20 mouse cellular contexts compared by ENCODE assay signal in the genomic region with DNA sequence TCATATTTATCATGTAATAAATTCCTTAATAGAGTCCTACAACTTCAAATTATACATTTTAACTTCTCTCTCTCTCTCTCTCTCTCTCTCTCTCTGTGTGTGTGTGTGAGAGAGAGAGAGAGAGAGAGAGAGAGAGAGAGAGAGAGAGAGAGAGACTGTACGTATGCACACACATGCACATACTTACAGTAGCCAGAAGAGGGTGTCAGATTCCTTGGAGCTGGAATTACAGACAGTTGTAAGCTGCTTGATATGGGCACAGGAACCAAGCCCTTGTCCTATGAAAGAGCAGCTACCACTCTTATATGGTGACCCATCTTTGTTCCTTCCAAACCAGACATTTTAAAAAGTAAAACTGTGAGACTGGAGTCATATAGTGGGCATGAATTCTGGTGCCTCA.
"Had no signal": no experiment of that assay in that cellular context is flagged by ENCODE, and none has a peak within 500 bp of the region (broad histone marks: within the 10 kb centered on the region; RNA-seq: fewer than 3 reads in every experiment).

No protein-coding gene starts in this region.

- H3K4me3 ChIP-seq: kidney, embryonic 15.5 days; left cerebral cortex, adult 2 months; limb, embryonic 13.5 days; liver, embryonic 12.5 days; liver, embryonic 15.5 days; lung, embryonic 15.5 days; midbrain, embryonic 15.5 days; myocyte; neural tube, embryonic 13.5 days had no signal

- H3K4me1 ChIP-seq: liver, embryonic 12.5 days; liver, embryonic 15.5 days; lung, embryonic 15.5 days had no signal

- H3K36me3 ChIP-seq: limb, embryonic 13.5 days; liver, embryonic 12.5 days; liver, embryonic 15.5 days; lung, embryonic 15.5 days; midbrain, embryonic 15.5 days; neural tube, embryonic 13.5 days had no signal

- H3K9ac ChIP-seq: kidney, embryonic 15.5 days; limb, embryonic 13.5 days; liver, embryonic 12.5 days; liver, embryonic 15.5 days; lung, embryonic 15.5 days; midbrain, embryonic 15.5 days; neural tube, embryonic 13.5 days had no signal

- H3K27ac ChIP-seq: kidney, embryonic 15.5 days; left cerebral cortex, adult 2 months; limb, embryonic 13.5 days; liver, embryonic 12.5 days; liver, embryonic 15.5 days; lung, embryonic 15.5 days; midbrain, embryonic 15.5 days; neural tube, embryonic 13.5 days had no signal

- DNase-seq: kidney, postnatal 10 days; kidney, postnatal 36 days; layer of hippocampus, postnatal 36 days; left cerebral cortex, postnatal 4 days; liver; lung, adult 18-20 months; lung, postnatal 10 days; lung, postnatal 36 days; thymus, adult 18-20 months; thymus, postnatal 36 days had no signal

- ATAC-seq: liver, embryonic 12.5 days; midbrain, embryonic 15.5 days had no signal

- H3K9me3 ChIP-seq: kidney, embryonic 15.5 days; liver, embryonic 12.5 days; liver, embryonic 15.5 days; lung, embryonic 15.5 days; neural tube, embryonic 13.5 days had no signal

- H3K27me3 ChIP-seq: kidney, embryonic 15.5 days; limb, embryonic 13.5 days; liver, embryonic 12.5 days; liver, embryonic 15.5 days; lung, embryonic 15.5 days had no signal

- H3K4me2 ChIP-seq: kidney, embryonic 15.5 days; limb, embryonic 13.5 days; liver, embryonic 12.5 days; liver, embryonic 15.5 days; lung, embryonic 15.5 days; midbrain, embryonic 11.5 days; midbrain, embryonic 15.5 days; neural tube, embryonic 13.5 days had no signal
